Mouse (Mus musculus) brain, embryonic 14.5 days (tissue): Measurements from ENCODE around the gene Uimc1. TPM values are rescaled to one million over a fixed set of nuclear protein-coding genes. Genes with fewer than 3 reads are reported as not detected.

Experiments used
- DNase-seq: peaks from one replicate; pipeline ENCODE4 v3.0.0-alpha.2; 2011; ENCODE audit warnings: low read depth
- CTCF ChIP-seq: fragments of 200-500 bp; IDR thresholded peaks from 2 replicates; pipeline ENCODE4 v1.5.1; 2012; ENCODE audit warnings: inconsistent platforms, mild to moderate bottlenecking, moderate library complexity, borderline replicate concordance; ENCODE audit not compliant: insufficient read depth, insufficient read length; ENCODE audit errors: extremely low read depth
- POLR2A ChIP-seq: fragments of 200-500 bp; IDR thresholded peaks from 2 replicates; pipeline ENCODE4 v1.6.1; 2012; ENCODE audit warnings: mild to moderate bottlenecking, inconsistent platforms, borderline replicate concordance; ENCODE audit not compliant: poor library complexity, insufficient read depth, insufficient read length, severe bottlenecking; ENCODE audit errors: extremely low read depth
- polyA plus RNA-seq: library from polyadenylated mRNA; depleted of rRNA; stranded (reverse); fragments of >200 nt; gene quantifications from 2 replicates; pipeline ENCODE4 v1.2.3, GENCODE M21; 2012; rRNA removed

Gene Uimc1
- polyA plus RNA-seq, 1 experiment, result 17.3 TPM

DNA sequence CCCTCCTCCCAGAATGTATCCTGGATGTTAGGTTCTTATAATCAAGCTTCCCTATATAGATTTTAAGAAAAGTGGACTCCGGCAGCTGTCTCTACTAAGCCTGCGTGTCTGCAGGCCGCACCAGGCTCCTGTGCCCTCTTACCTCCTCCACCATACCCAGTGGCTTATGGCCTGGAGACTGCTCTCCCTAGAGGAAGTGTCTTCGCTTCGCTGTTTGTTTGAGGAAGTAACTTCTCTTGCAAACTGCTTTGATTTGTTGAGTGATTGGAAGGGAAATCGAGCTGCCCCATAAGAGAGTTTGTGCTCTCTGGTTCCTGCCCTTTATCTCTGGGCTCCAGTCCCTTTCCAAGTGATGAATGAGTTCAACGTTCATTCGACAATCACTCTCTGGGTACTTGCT is 117.1 kb downstream of the Uimc1 start:
- TF ChIP-seq POLR2A (no peak), CTCF (no peak)

DNA sequence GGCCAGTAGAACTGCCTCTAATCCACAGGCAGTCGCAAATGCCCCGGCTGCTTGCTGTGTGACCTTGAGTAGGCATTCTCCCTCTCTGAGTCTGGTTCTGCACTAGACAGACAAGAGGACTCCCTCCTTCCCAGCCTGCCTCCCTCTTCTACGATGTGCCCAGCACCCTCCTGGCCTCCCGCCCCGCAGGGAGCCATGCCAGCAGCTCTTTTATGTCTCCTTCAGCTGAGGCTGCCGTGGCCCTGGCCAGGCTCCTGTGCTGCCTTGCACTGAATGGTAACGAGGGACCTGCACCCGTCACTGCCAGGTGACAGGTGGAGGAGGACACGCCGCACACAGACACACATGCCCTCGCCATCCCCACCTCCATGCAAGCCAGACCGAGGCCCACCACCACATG is 119.1 kb downstream of the Uimc1 start:
- DNase-seq, result peak; percentile 83
- TF ChIP-seq POLR2A (no peak), CTCF (no peak)

More for the DNA sequence above, 117.1 kb downstream of the Uimc1 start:
- no peak for DNase-seq

DNA sequence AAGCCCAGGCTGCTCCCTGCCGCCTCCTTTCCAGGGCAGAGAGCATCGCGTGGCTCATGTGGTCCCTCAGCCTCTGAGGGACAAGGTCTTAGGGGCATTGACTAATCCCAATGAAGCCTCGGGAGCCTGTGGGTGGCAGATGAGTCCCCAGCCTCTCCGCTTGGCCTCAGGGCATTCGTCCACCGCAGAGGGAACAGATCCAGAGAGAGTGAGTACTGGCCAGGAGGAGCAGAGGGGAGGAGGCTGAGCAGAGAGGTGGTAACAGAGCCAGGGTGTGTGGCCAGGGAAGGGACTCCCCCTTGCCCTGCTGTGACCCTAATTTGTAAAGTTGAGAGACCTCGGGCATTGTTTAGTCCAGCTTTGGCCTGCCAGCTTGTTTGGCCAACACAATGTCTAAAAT is 121.3 kb downstream of the Uimc1 start:
- DNase-seq, result no peak

More for the DNA sequence above, 121.3 kb downstream of the Uimc1 start:
- no peak for TF ChIP-seq CTCF
- no peak for TF ChIP-seq POLR2A

Other genes with a start within 250 kb of the Uimc1 start
- 29.2 and 29.7 TPM in 2 replicates for gene Unc5a, start 150.9 kb downstream of the Uimc1 start, polyA plus RNA-seq
- 0.90 and 1.1 TPM in 2 replicates for gene Hk3, start 78.9 kb downstream of the Uimc1 start, polyA plus RNA-seq
- 40.2 and 43.4 TPM in 2 replicates for gene Zfp346, start 5.0 kb upstream of the Uimc1 start, polyA plus RNA-seq
- not detected in 2 replicates for gene Gm17617, start 33.2 kb upstream of the Uimc1 start, polyA plus RNA-seq
- gene Fgfr4, start 52.3 kb upstream of the Uimc1 start, polyA plus RNA-seq, result 1.6 and 2.0 TPM in 2 replicates
- 38.1 and 52.2 TPM in 2 replicates for gene Nsd1, start 109.5 kb upstream of the Uimc1 start, polyA plus RNA-seq
- 237 and 255 TPM in 2 replicates for gene Prelid1, start 220.2 kb upstream of the Uimc1 start, polyA plus RNA-seq
- 113 and 173 TPM in 2 replicates for gene Rab24, start 221.6 kb upstream of the Uimc1 start, polyA plus RNA-seq
- gene Mxd3, start 229.5 kb upstream of the Uimc1 start, polyA plus RNA-seq, result 22.3 and 48.5 TPM in 2 replicates